Mouse (Mus musculus) neural tube, embryonic 12.5 days (tissue): ENCODE measurements around the gene Ank2. TPM values are rescaled to one million over a fixed set of nuclear protein-coding genes. Genes with fewer than 3 reads are reported as not detected.

Experiments
- ATAC-seq: fragments of 200-750 bp; cut with Nextera tagmentation; 2 replicates; pipeline ENCODE4 v1.8.0; 2017; ENCODE audit warnings: low read depth, mild to moderate bottlenecking, moderate TSS enrichment, moderate library complexity; ENCODE audit not compliant: low FRiP score
- H3K27ac ChIP-seq: fragments of 300-500 bp; sonication (generic); 2 replicates; pipeline ENCODE4 v1.5.1; 2016
- H3K27me3 ChIP-seq: fragments of 300-500 bp; sonication (generic); replicated peaks from 2 replicates; pipeline ENCODE4 v1.6.1; 2016; ENCODE audit warnings: mild to moderate bottlenecking
- H3K36me3 ChIP-seq: fragments of 300-500 bp; sonication (generic); 2 replicates; pipeline ENCODE4 v1.6.1; 2016; ENCODE audit warnings: mild to moderate bottlenecking
- H3K4me1 ChIP-seq: fragments of 300-500 bp; sonication (generic); 2 replicates; pipeline ENCODE4 v1.6.1; 2016
- H3K4me2 ChIP-seq: fragments of 300-500 bp; sonication (generic); replicated peaks from 2 replicates; pipeline ENCODE4 v1.6.1; 2016; ENCODE audit warnings: mild to moderate bottlenecking
- H3K4me3 ChIP-seq: fragments of 300-500 bp; sonication (generic); 2 replicates; pipeline ENCODE4 v1.5.1; 2016
- H3K9ac ChIP-seq: fragments of 300-500 bp; sonication (generic); 2 replicates; pipeline ENCODE4 v1.6.1; 2016; ENCODE audit warnings: mild to moderate bottlenecking
- H3K9me3 ChIP-seq: fragments of 300-500 bp; sonication (generic); 2 replicates; pipeline ENCODE4 v1.6.1; 2016; ENCODE audit warnings: mild to moderate bottlenecking
- WGBS: fragments of 180-500 bp; shearing (Covaris S2); methylation state at CpG from one replicate; pipeline ENCODE4 v1.1.7; 2016; 5-methylcytosine and 5-hydroxymethylcytosine counted together
- polyA plus RNA-seq: library from polyadenylated mRNA; unstranded; fragments of >200 nt; fragmentation: Nextera tagmentation; extraction: Ambion mirVana; gene quantifications from 2 replicates; pipeline ENCODE4 v1.2.1, GENCODE M21; 2016

The Ank2 gene
- polyA plus RNA-seq, 1 experiment from 2014 or later: 95.2 TPM

DNA sequence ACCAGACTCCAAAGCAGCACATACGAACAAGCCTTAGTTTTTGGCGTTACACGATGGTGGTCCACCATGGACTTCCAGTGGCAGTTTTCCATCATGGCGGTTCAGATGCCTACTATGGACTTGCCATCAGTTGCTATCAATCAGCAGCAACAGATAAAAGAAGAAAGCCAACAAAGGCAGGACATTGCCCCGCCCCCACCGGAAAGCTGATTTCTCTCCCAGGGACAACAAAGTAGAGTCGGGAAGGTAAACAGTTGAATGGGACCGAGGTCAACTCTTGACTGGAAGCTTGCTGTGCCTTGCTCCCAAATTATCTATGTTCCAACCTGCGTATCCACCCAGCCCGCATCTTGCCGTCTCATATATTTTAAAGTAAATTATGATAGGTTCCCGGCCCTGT is 328.9 kb downstream of the Ank2 start:
- Histone ChIP-seq H3K36me3 (no peaks in the 10 kb centered on the region), H3K27ac (no peak overlapping the region), H3K4me3 (no peak overlapping the region), H3K4me2 (no peak overlapping the region), H3K4me1 (no peaks in the 10 kb centered on the region), H3K27me3 (no peaks in the 10 kb centered on the region), H3K9ac (no peak overlapping the region), H3K9me3 (no peaks in the 10 kb centered on the region)
- ATAC-seq: no peak
- WGBS: 88% methylated on average over 12 of the region's 12 CpGs

DNA sequence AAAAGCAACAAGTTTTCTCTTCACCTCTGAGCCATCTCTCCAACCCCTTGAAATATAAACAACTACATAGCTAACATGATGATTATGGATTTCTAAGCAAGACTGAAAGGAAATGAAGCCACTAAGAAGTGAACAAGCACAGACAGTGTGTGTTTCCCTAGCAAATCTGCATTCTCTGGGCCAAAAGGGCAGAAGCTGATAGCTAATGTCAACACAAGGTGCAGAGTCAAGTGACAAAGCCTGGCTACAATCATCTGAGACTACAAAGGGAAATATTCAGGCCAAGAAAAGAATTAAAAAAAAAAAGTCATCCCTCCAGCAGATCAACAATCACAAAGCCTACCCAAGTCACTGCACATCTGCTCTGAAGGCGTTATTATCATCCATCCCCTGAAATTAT is 330.0 kb downstream of the Ank2 start:
- Histone ChIP-seq H3K27ac (no peak overlapping the region), H3K4me1 (no peaks in the 10 kb centered on the region), H3K4me2 (no peak overlapping the region), H3K27me3 (no peaks in the 10 kb centered on the region), H3K36me3 (no peaks in the 10 kb centered on the region), H3K4me3 (no peak overlapping the region), H3K9ac (no peak overlapping the region), H3K9me3 (no peaks in the 10 kb centered on the region)
- 91% methylated on average over 1 of the region's 1 CpGs for WGBS
- ATAC-seq: no peak

DNA sequence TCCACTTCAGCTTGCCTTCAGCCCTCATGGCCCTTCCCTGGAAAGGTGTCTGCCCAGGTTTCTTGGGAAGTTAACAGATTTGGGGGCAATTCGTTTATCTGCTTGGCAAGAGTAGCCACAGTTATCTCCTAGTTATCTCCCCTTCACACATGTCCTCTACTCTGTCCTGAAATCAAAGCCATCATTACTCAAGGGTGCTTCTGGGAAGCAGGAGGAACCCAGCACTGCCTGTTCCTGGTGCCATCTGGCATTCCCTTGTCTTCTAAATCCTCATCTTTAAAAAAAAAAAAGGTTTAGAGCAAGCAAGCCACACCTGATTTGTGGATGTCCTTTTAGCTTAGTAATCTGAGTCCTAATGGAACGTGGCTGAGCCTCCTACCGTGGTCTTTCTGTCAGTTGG is 335.4 kb downstream of the Ank2 start:
- WGBS: 58% methylated on average over 3 of the region's 3 CpGs
- ATAC-seq: no peak
- Histone ChIP-seq H3K9ac (no peak overlapping the region), H3K36me3 (no peaks in the 10 kb centered on the region), H3K4me2 (no peak overlapping the region), H3K4me1 (peaks cover 15% of the 10 kb centered on the region), H3K27me3 (0 out of 2 replicates have a peak, but pooled peaks cover 7% of the 10 kb centered on the region), H3K9me3 (no peaks in the 10 kb centered on the region), H3K27ac (no peak overlapping the region), H3K4me3 (no peak overlapping the region)

DNA sequence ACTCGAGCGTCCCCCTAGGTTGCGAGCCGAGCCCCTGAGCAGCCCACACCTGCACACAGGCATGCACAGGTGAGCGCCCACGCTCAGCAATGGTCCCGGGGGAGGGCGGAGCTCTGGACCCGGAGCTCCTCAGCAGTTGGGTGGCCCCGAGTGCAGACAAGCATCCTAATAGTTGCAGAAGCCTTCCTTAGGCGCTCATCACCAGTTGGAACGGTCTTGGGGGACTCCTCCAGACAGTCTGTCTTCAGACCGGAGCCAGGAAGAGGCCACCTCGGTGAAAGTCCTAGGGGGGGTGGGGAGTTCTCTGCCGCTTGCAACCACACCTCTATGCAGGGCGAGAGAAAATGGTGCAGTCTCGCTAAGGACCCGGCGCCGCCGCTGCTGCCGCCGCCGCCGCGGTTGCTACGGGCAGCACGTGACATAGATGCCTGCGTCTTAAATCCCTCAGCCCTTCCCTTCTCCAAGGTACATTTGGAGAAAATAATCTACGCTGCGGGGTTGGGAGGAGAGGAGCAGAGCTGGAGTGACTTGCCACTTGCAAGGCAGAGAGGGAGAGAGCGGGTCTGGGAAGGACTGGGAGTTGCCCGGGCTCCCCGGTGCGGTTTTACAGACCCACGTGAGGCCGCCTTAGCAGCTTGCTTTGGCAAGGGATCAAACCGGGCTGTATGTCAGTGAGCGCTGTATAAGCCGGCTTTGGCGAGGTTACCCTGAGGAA is 337.0 kb downstream of the Ank2 start:
- 0 out of 2 replicates have a peak, but pooled peaks cover 7% of the 10 kb centered on the region for H3K27me3 ChIP-seq
- H3K27ac ChIP-seq: no peak overlapping the region
- peak overlapping the region; percentile 94 for H3K4me2 ChIP-seq
- H3K36me3 ChIP-seq: no peaks in the 10 kb centered on the region
- peaks cover 15% of the 10 kb centered on the region for H3K4me1 ChIP-seq
- peak overlapping the region; percentile 47 for H3K4me3 ChIP-seq
- peak overlapping the region; percentile 49 for H3K9ac ChIP-seq
- 0% methylated on average over 41 of the region's 41 CpGs for WGBS
- no peaks in the 10 kb centered on the region for H3K9me3 ChIP-seq
- ATAC-seq: peak; percentile 82

DNA sequence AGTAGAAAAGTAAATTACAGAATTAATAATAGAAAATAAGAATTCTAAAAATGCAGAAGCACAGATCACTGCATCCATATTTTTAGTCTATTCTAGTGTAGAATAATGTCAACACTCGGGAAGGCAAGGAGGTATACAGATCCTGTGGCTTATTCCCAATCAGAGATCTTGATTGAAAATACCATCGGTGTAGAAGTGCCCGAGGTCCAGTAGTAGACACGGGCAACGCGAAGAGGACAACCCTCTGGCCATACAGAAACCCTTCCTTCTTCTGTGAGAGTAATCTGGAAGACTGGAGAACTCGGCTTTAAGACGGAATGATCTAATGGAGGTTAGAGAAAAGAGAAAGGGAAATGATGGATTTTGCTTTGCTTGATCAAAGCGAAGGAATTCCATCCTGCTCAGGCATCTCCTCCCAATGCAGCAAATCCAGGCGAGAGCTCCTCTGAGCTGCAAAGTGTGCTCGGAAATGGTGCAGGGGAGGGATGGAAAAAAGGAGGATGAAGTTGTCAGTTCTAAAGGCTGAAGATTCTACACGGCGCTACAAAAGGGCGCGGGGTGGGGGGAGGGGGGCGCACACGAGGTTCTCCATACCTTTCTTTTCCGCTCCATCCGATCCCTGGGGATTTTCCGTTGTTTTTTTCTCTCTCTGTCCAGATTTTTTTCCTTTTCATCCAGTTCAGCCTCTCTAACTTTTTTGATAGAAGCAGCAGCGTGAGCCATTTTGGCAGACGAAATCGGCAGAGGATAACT is 337.9 kb downstream of the Ank2 start:
- Histone ChIP-seq H3K9ac (peak overlapping the region; percentile 49), H3K27ac (no peak overlapping the region), H3K9me3 (no peaks in the 10 kb centered on the region), H3K27me3 (0 out of 2 replicates have a peak, but pooled peaks cover 7% of the 10 kb centered on the region), H3K36me3 (no peaks in the 10 kb centered on the region), H3K4me3 (peak overlapping the region; percentile 47), H3K4me2 (peak overlapping the region; percentile 94), H3K4me1 (peaks cover 15% of the 10 kb centered on the region)
- 4% methylated on average over 23 of the region's 23 CpGs for WGBS
- ATAC-seq: peak; percentile 52; the same call in 1 of the 2 replicates

DNA sequence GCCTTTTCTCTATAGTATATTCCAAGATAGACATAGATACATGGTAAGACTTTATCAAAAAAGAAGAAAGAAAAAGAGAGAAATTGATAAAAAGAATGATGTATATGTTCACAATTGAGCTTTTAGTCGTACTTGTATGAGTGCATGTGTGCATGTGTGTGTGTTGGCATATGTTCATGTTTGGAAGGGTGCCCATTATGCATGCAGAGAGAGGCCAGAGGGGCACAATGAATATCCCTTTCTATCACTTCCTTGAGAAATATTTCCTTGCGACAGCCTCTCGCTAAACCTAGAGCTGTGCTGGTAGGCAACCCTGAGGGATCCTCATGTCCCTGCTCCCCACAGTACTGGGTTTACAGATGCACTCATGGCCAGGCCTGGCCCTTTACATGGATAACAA is 341.4 kb downstream of the Ank2 start:
- no peaks in the 10 kb centered on the region for H3K9me3 ChIP-seq
- ATAC-seq: no peak
- H3K27ac ChIP-seq: no peak overlapping the region
- no peak overlapping the region for H3K4me3 ChIP-seq
- peaks cover 14% of the 10 kb centered on the region for H3K4me1 ChIP-seq
- H3K4me2 ChIP-seq: no peak overlapping the region
- no peaks in the 10 kb centered on the region for H3K36me3 ChIP-seq
- WGBS: 88% methylated on average over 3 of the region's 3 CpGs
- H3K9ac ChIP-seq: no peak overlapping the region
- 0 out of 2 replicates have a peak, but pooled peaks cover 2% of the 10 kb centered on the region for H3K27me3 ChIP-seq

DNA sequence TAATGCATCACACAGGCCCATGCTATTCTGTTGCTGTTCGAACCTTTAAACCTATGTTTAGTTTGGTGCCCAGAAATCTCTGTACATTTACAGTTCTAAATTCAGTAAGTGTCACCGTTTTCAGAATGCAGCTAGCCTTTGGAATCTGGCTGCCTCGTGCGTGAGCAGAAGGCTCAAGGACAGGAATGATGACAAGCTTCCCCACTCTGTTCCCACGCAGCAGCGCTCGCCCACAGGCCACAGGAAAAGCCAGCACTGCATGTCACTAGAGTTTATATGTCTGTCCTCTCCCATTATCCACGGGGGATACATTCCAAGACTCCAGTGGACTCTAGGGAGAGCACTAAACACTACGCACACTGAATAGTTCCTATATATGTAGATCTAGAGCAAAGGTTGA is 343.1 kb downstream of the Ank2 start:
- ATAC-seq: no peak
- Histone ChIP-seq H3K36me3 (no peaks in the 10 kb centered on the region), H3K9me3 (no peaks in the 10 kb centered on the region), H3K9ac (no peak overlapping the region), H3K27me3 (no peaks in the 10 kb centered on the region), H3K4me1 (no peaks in the 10 kb centered on the region), H3K27ac (no peak overlapping the region), H3K4me2 (no peak overlapping the region), H3K4me3 (no peak overlapping the region)
- WGBS: 85% methylated on average over 9 of the region's 9 CpGs

DNA sequence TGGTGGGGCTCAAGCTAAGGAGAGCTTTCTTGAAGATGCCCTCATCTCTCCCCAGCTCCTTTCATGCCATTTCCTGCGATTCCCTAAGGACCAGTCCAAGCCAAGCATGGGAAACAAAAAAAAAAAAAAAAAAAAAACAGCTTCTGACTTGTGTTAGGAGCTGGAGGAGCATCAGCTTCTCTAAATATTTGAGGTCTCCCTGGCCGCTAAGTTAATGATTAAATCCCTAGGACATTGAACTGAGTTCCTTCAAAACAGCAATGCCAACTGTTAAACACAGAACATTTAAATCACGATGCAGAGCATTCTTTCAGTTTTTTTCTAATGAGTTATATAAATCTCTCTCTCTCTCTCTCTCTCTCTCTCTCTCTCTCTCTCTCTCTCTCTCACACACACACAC is 345.3 kb downstream of the Ank2 start:
- no peak overlapping the region for H3K27ac ChIP-seq
- H3K4me2 ChIP-seq: no peak overlapping the region
- no peaks in the 10 kb centered on the region for H3K4me1 ChIP-seq
- no peak overlapping the region for H3K9ac ChIP-seq
- no peak overlapping the region for H3K4me3 ChIP-seq
- no peaks in the 10 kb centered on the region for H3K27me3 ChIP-seq
- no peaks in the 10 kb centered on the region for H3K36me3 ChIP-seq
- H3K9me3 ChIP-seq: no peaks in the 10 kb centered on the region
- no peak for ATAC-seq
- WGBS: 85% methylated on average over 3 of the region's 3 CpGs

DNA sequence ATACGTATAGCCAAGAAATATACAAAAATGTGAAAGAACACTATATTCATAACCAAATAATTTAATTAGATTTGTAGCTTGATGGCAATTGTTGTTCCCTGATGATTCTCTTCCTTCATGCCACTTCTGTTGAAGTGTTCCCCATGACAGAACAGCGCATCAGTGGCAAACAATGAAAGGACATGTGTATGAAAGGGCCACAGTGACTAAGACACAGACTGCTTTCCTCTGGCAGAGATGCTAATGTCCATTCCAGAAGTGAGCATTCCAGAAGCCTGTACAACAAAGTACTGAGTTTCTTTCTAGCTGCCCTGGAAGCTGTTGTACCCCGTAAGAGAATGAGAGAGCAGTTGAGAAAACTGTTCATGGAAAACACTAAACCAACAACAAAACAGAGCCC is 345.7 kb downstream of the Ank2 start:
- 90% methylated on average over 3 of the region's 3 CpGs for WGBS
- H3K4me3 ChIP-seq: no peak overlapping the region
- no peak overlapping the region for H3K4me2 ChIP-seq
- H3K9me3 ChIP-seq: no peaks in the 10 kb centered on the region
- no peaks in the 10 kb centered on the region for H3K36me3 ChIP-seq
- no peak overlapping the region for H3K9ac ChIP-seq
- no peaks in the 10 kb centered on the region for H3K4me1 ChIP-seq
- no peaks in the 10 kb centered on the region for H3K27me3 ChIP-seq
- H3K27ac ChIP-seq: no peak overlapping the region
- ATAC-seq: no peak

DNA sequence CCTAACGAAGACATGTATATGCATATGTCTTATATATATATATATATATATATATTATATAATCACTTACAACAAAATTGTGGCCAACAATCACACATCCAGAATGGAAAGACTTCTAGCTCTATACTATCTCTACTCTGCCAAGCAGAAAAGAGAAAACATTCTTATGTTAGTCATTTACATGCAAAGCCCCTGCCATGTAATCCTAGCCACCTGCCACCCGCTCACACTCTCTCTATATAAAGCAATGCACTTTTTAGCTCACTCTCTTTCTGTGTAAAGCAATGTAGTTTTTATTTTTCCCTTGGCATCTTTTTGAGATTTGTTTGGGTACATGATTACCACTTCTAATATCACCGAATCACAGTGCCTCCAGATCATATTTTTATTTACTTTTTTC is 350.5 kb downstream of the Ank2 start:
- 94% methylated on average over 3 of the region's 3 CpGs for WGBS
- ATAC-seq: no peak
- H3K9ac ChIP-seq: no peak overlapping the region

DNA sequence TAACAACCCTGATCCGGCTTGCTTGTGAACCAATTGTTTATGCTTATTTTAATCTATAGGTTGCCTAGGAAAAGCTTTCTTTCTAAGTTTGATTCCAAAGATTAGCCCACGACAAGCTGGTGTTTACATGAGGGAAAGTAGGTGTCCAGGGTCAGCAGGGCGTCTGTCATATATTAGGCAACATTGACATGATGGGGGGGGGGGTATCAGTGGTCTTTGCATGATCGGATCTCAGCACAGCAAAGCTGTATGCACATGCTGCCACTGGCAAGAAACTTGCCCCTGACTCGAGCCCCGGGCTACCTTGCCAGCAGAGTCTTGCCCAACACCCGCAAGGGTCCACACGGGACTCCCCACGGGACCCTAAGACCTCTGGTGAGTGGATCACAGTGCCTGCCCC is 358.6 kb downstream of the Ank2 start:
- 90% methylated on average over 9 of the region's 9 CpGs for WGBS
- ATAC-seq: no peak

More for the DNA sequence above, 350.5 kb downstream of the Ank2 start:
- no peaks in the 10 kb centered on the region for H3K4me1 ChIP-seq
- H3K36me3 ChIP-seq: no peaks in the 10 kb centered on the region
- no peaks in the 10 kb centered on the region for H3K27me3 ChIP-seq
- no peak overlapping the region for H3K4me3 ChIP-seq
- H3K27ac ChIP-seq: no peak overlapping the region
- no peaks in the 10 kb centered on the region for H3K9me3 ChIP-seq
- no peak overlapping the region for H3K4me2 ChIP-seq

DNA sequence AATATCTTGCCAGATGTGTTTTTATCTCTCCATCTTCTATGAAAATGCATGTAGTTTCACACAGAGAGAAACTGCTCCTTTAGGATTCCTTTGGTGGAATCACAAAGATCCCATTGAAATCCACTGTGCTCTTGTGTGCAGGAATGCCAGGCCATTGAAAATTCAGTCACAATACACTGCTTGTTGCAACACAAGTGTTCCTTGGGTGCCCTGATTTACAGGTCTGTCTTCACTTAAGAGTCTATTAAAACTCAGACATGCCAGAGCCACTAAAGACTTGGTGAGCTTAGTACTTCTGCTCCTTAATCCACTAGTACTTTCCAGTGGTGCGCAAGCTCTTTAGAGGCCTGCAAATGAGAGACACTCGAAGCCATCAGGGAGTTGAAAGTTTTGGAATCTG is 359.5 kb downstream of the Ank2 start:
- H3K9ac ChIP-seq: no peak overlapping the region
- no peak for ATAC-seq
- no peak overlapping the region for H3K27ac ChIP-seq
- H3K4me3 ChIP-seq: no peak overlapping the region
- H3K4me1 ChIP-seq: peaks cover 8% of the 10 kb centered on the region; the same call in 1 of the 2 replicates
- H3K4me2 ChIP-seq: no peak overlapping the region
- H3K36me3 ChIP-seq: no peaks in the 10 kb centered on the region
- 51% methylated on average over 2 of the region's 2 CpGs for WGBS
- H3K27me3 ChIP-seq: no peaks in the 10 kb centered on the region
- no peaks in the 10 kb centered on the region for H3K9me3 ChIP-seq

More for the DNA sequence above, 358.6 kb downstream of the Ank2 start:
- Histone ChIP-seq H3K36me3 (no peaks in the 10 kb centered on the region), H3K27ac (no peak overlapping the region), H3K9ac (no peak overlapping the region), H3K9me3 (no peaks in the 10 kb centered on the region), H3K27me3 (no peaks in the 10 kb centered on the region), H3K4me3 (no peak overlapping the region), H3K4me1 (0 out of 2 replicates have a peak, but pooled peaks cover 3% of the 10 kb centered on the region), H3K4me2 (no peak overlapping the region)
